In genomic region chr14:47208564-47209493, GRCm38 (mm10) we compare ENCODE assay signal across 23 mouse cellular contexts. TPM values are rescaled to one million over a fixed set of nuclear protein-coding genes. Genes with fewer than 3 reads are reported as not detected.
A peak's percentile ranks its signal among the peaks of the same experiment; 100 is the strongest.
DNase-seq lines count a peak whose midpoint lies in the region; ATAC-seq lines count a peak whose summit lies in the region.
"Had no signal": no experiment of that assay in that cellular context is flagged by ENCODE, and none has a peak within 500 bp of the region (broad histone marks: within the 10 kb centered on the region; RNA-seq: fewer than 3 reads in every experiment).

No protein-coding gene starts in this region.

- H3K4me3 ChIP-seq in heart, embryonic 12.5 days, result no peak overlapping the region
- H3K4me3 ChIP-seq in intestine, embryonic 16.5 days (ENCODE audit: low read length), result no peak overlapping the region
- no peak overlapping the region for H3K4me3 ChIP-seq in stomach, embryonic 15.5 days (replicated peaks)
- no peak overlapping the region for H3K4me3 ChIP-seq in hindbrain, embryonic 10.5 days
- H3K4me3 ChIP-seq: embryonic facial prominence, embryonic 13.5 days; forebrain, embryonic 10.5 days; heart, embryonic 10.5 days; heart, embryonic 15.5 days had no signal

- H3K27ac ChIP-seq in heart, embryonic 12.5 days (ENCODE audit: poor library complexity, severe bottlenecking), result no peak overlapping the region
- H3K27ac ChIP-seq in intestine, embryonic 16.5 days (ENCODE audit: low read length), result peak overlapping the region; percentile 82
- H3K27ac ChIP-seq in stomach, embryonic 15.5 days, result no peak overlapping the region; the same call in 1 of the 2 replicates
- H3K27ac ChIP-seq in hindbrain, embryonic 10.5 days, result no peak overlapping the region
- H3K27ac ChIP-seq: embryonic facial prominence, embryonic 13.5 days; forebrain, embryonic 10.5 days; heart, embryonic 10.5 days; heart, embryonic 15.5 days; hindbrain, embryonic 14.5 days had no signal

- no peak overlapping the region for H3K9ac ChIP-seq in heart, embryonic 12.5 days
- no peak overlapping the region for H3K9ac ChIP-seq in intestine, embryonic 16.5 days (ENCODE audit: low read depth, low read length)
- H3K9ac ChIP-seq in stomach, embryonic 15.5 days, result no peak overlapping the region
- H3K9ac ChIP-seq: embryonic facial prominence, embryonic 13.5 days; heart, embryonic 15.5 days; hindbrain, embryonic 14.5 days had no signal

- DNase-seq in heart, adult 11 months, result peak; percentile 76
- DNase-seq in urinary bladder, postnatal 36 days (ENCODE audit: low spot score in 2 of 2), result no peak
- DNase-seq in hindbrain, embryonic 10.5 days (ENCODE audit: low spot score), result no peak
- no peak for DNase-seq in layer of hippocampus, postnatal 10 days (ENCODE audit: low spot score in 2 of 2)
- DNase-seq: adrenal gland, postnatal 14 days; B cell, adult 2 months; cerebellum, adult 11-12 months; cerebellum, adult 9-10 months; cerebellum, postnatal 25 days; gastrocnemius, postnatal 36 days; heart, adult 18-20 months; heart, postnatal 14 days had no signal

- H3K4me2 ChIP-seq in heart, embryonic 12.5 days, result no peak overlapping the region
- H3K4me2 ChIP-seq in intestine, embryonic 16.5 days (ENCODE audit: low read depth, low read length), result no peak overlapping the region
- H3K4me2 ChIP-seq in stomach, embryonic 15.5 days, result no peak overlapping the region
- H3K4me2 ChIP-seq: embryonic facial prominence, embryonic 13.5 days; heart, embryonic 15.5 days; hindbrain, embryonic 14.5 days had no signal

- H3K36me3 ChIP-seq in heart, embryonic 12.5 days, result no peaks in the 10 kb centered on the region
- no peaks in the 10 kb centered on the region for H3K36me3 ChIP-seq in intestine, embryonic 16.5 days (ENCODE audit: control insufficient read depth, insufficient read depth, low read length)
- no peaks in the 10 kb centered on the region for H3K36me3 ChIP-seq in stomach, embryonic 15.5 days
- H3K36me3 ChIP-seq in hindbrain, embryonic 10.5 days, result no peaks in the 10 kb centered on the region
- H3K36me3 ChIP-seq: embryonic facial prominence, embryonic 13.5 days; forebrain, embryonic 10.5 days; G1E; heart, embryonic 10.5 days; heart, embryonic 15.5 days had no signal

- no peaks in the 10 kb centered on the region for H3K9me3 ChIP-seq in heart, embryonic 12.5 days (replicated peaks)
- H3K9me3 ChIP-seq in intestine, embryonic 16.5 days (ENCODE audit: control insufficient read depth, low read length), result no peaks in the 10 kb centered on the region
- no peaks in the 10 kb centered on the region for H3K9me3 ChIP-seq in stomach, embryonic 15.5 days
- no peaks in the 10 kb centered on the region for H3K9me3 ChIP-seq in hindbrain, embryonic 10.5 days
- H3K9me3 ChIP-seq: embryonic facial prominence, embryonic 13.5 days; forebrain, embryonic 10.5 days; G1E; heart, embryonic 10.5 days; heart, embryonic 15.5 days had no signal

- ATAC-seq in heart, embryonic 12.5 days (ENCODE audit: insufficient number of reproducible peaks, low FRiP score), result no peak
- ATAC-seq in intestine, embryonic 16.5 days, result peak; percentile 97
- ATAC-seq in stomach, embryonic 15.5 days (ENCODE audit: insufficient read depth, low FRiP score, low read depth), result 0 out of 2 replicates have a peak, but pooled peaks have one; percentile 39
- ATAC-seq: CD4-positive, CD25-positive, alpha-beta regulatory T cell, adult 4 months; forebrain, embryonic 14.5 days had no signal

- no peaks in the 10 kb centered on the region for H3K27me3 ChIP-seq in heart, embryonic 12.5 days (replicated peaks)
- H3K27me3 ChIP-seq in intestine, embryonic 16.5 days (replicated peaks; ENCODE audit: control insufficient read depth, insufficient read depth, low read length), result no peaks in the 10 kb centered on the region
- H3K27me3 ChIP-seq in stomach, embryonic 15.5 days (replicated peaks), result no peaks in the 10 kb centered on the region
- H3K27me3 ChIP-seq in hindbrain, embryonic 10.5 days (ENCODE audit: insufficient read depth, poor library complexity, severe bottlenecking), result no peaks in the 10 kb centered on the region
- H3K27me3 ChIP-seq: embryonic facial prominence, embryonic 13.5 days; heart, embryonic 15.5 days had no signal

- WGBS in heart, embryonic 12.5 days, result 85% methylated on average over 12 of the region's 12 CpGs
- 78% methylated on average over 12 of the region's 12 CpGs for WGBS in intestine, embryonic 16.5 days
- 84% methylated on average over 12 of the region's 12 CpGs for WGBS in stomach, embryonic 15.5 days
- WGBS in hindbrain, embryonic 10.5 days, result 91% methylated on average over 12 of the region's 12 CpGs

- no peaks in the 10 kb centered on the region for H3K4me1 ChIP-seq in heart, embryonic 12.5 days (replicated peaks)
- H3K4me1 ChIP-seq in intestine, embryonic 16.5 days (ENCODE audit: control insufficient read depth, insufficient read depth, low read length), result 0 out of 2 replicates have a peak, but pooled peaks cover 2% of the 10 kb centered on the region
- H3K4me1 ChIP-seq in stomach, embryonic 15.5 days, result no peaks in the 10 kb centered on the region
- H3K4me1 ChIP-seq in hindbrain, embryonic 10.5 days (replicated peaks), result no peaks in the 10 kb centered on the region
- H3K4me1 ChIP-seq: embryonic facial prominence, embryonic 13.5 days; forebrain, embryonic 10.5 days; heart, embryonic 10.5 days; heart, embryonic 15.5 days had no signal

RNA-seq across cellular contexts. Expression of gene Gch1, which starts 19.6 kb away (rescaled TPM):
- 6.8 TPM in 2 replicates for polyA plus RNA-seq in heart, embryonic 12.5 days (2016; fragmentation: Nextera tagmentation; extraction: Ambion mirVana)
- polyA plus RNA-seq in intestine, embryonic 16.5 days (2015; fragmentation: Nextera tagmentation; extraction: Ambion mirVana), result 11.1 and 13.3 TPM in 2 replicates
- polyA plus RNA-seq in stomach, embryonic 15.5 days (2015; fragmentation: Nextera tagmentation; extraction: Ambion mirVana), result 7.7 and 8.9 TPM in 2 replicates
- polyA plus RNA-seq in hindbrain, embryonic 10.5 days (2016; fragmentation: Nextera tagmentation; extraction: Ambion mirVana), result 0.98 and 1.2 TPM in 2 replicates
- 1 to 10 TPM in 1 of 2 experiments, under 1 TPM in 1; 0.80 to 1.0 TPM for total RNA-seq in layer of hippocampus, postnatal 10 days (2021)
